Mouse (Mus musculus) neural tube, embryonic 11.5 days (tissue): Measurements from ENCODE around the gene BC067074. TPM values are rescaled to one million over a fixed set of nuclear protein-coding genes. Genes with fewer than 3 reads are reported as not detected.

Experiments used
- ATAC-seq: fragments of 200-750 bp; cut with Nextera tagmentation; 2 replicates; pipeline ENCODE4 v1.8.0; 2017; ENCODE audit warnings: moderate number of reproducible peaks, mild to moderate bottlenecking, moderate TSS enrichment, moderate library complexity; ENCODE audit not compliant: insufficient read depth, low FRiP score, low TSS enrichment
- DNase-seq: peaks from one replicate; pipeline ENCODE4 v3.0.0-alpha.2; 2015; ENCODE audit warnings: low spot score
- H3K27ac ChIP-seq: fragments of 300-500 bp; sonication (generic); 2 replicates; pipeline ENCODE4 v1.5.1; 2014; ENCODE audit warnings: low read depth, mild to moderate bottlenecking, low read length
- H3K27me3 ChIP-seq: fragments of 300-500 bp; sonication (generic); 2 replicates; pipeline ENCODE4 v1.6.1; 2014; ENCODE audit warnings: mild to moderate bottlenecking, low read length, mixed read lengths; ENCODE audit not compliant: control insufficient read depth, insufficient read depth
- H3K36me3 ChIP-seq: fragments of 300-500 bp; sonication (generic); 2 replicates; pipeline ENCODE4 v1.6.1; 2014; ENCODE audit warnings: mild to moderate bottlenecking, low read length, moderate library complexity, mixed read lengths; ENCODE audit not compliant: control insufficient read depth, insufficient read depth
- H3K4me1 ChIP-seq: fragments of 300-500 bp; sonication (generic); 2 replicates; pipeline ENCODE4 v1.6.1; 2014; ENCODE audit warnings: low read length, mixed read lengths; ENCODE audit not compliant: control insufficient read depth, insufficient read depth
- H3K4me2 ChIP-seq: fragments of 300-500 bp; sonication (generic); 2 replicates; pipeline ENCODE4 v1.6.1; 2014; ENCODE audit warnings: low read depth, mild to moderate bottlenecking, moderate library complexity
- H3K4me3 ChIP-seq: fragments of 300-500 bp; sonication (generic); 2 replicates; pipeline ENCODE4 v1.5.1; 2014; ENCODE audit warnings: low read depth, low read length
- H3K9ac ChIP-seq: fragments of 300-500 bp; sonication (generic); 2 replicates; pipeline ENCODE4 v1.6.1; 2014; ENCODE audit warnings: mild to moderate bottlenecking, low read length
- H3K9me3 ChIP-seq: fragments of 300-500 bp; sonication (generic); 2 replicates; pipeline ENCODE4 v1.6.1; 2016; ENCODE audit warnings: low read length; ENCODE audit not compliant: control insufficient read depth
- WGBS: fragments of 180-500 bp; shearing (Covaris S2); extraction: QIAGEN DNeasy Blood & Tissue Kit; methylation state at CpG from one replicate; pipeline ENCODE4 v1.1.7; 2014; 5-methylcytosine and 5-hydroxymethylcytosine counted together
- polyA plus RNA-seq: library from polyadenylated mRNA; unstranded; fragments of >200 nt; fragmentation: Nextera tagmentation; extraction: Ambion mirVana; gene quantifications from 2 replicates; pipeline ENCODE4 v1.2.1, GENCODE M21; 2014

BC067074 gene
- polyA plus RNA-seq, 1 experiment from 2014 or later: 2.1 TPM

DNA sequence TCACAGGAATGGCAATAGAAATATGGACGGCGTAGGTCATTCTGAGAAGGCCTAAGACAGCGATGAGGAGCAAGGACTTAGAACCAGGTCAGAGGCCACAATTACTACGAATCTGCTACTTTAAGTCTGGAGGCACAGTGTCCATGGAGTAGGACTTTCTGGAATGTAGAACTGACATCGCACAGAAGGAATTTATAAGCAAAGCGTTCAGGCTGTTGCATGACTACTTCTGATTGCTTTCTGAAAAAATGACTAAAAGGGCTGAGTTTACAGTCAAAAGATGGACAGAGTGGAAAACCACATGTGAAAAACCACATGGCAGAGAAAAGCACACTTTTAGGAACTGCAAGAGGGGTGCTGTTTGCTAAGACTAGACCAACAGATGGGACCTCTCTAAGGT, 110.7 kb downstream of the BC067074 start:
- ATAC-seq: no peak
- Histone ChIP-seq H3K36me3 (no peaks in the 10 kb centered on the region), H3K9me3 (no peaks in the 10 kb centered on the region), H3K4me1 (no peaks in the 10 kb centered on the region), H3K4me2 (no peak overlapping the region), H3K4me3 (no peak overlapping the region), H3K9ac (no peak overlapping the region), H3K27ac (no peak overlapping the region), H3K27me3 (no peaks in the 10 kb centered on the region)
- WGBS: 86% methylated on average over 6 of the region's 6 CpGs
- DNase-seq: no peak

DNA sequence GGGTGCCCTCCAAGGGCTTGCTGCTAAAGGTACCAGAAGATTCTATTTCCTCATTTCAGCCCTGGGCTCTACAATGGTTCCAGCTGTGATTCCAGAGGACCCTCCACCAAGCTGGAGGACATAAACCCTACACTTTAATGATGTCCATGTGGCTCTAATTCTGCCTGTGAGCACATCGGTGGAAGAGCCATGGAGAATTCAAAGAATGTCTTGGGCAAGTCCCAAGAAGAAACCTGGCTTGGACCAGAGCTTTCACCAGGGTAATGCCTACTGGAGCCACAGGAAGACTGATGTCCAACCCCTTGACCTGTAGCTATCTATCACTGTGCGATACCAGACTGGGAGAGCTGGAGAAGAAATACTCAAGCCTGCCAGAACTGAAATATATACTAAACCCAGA, 111.2 kb downstream of the BC067074 start:
- ATAC-seq (no peak), DNase-seq (no peak)
- WGBS: 70% methylated on average over 2 of the region's 2 CpGs
- Histone ChIP-seq H3K4me1 (no peaks in the 10 kb centered on the region), H3K9me3 (no peaks in the 10 kb centered on the region), H3K9ac (no peak overlapping the region), H3K27me3 (no peaks in the 10 kb centered on the region), H3K27ac (no peak overlapping the region), H3K4me3 (no peak overlapping the region), H3K4me2 (no peak overlapping the region), H3K36me3 (no peaks in the 10 kb centered on the region)

GRCm38 (mm10) chr13:113409941-113410340, 117.0 kb downstream of the BC067074 start:
- Histone ChIP-seq H3K27ac (no peak overlapping the region), H3K4me2 (no peak overlapping the region), H3K36me3 (no peaks in the 10 kb centered on the region), H3K9ac (no peak overlapping the region), H3K4me1 (no peaks in the 10 kb centered on the region), H3K4me3 (no peak overlapping the region), H3K27me3 (no peaks in the 10 kb centered on the region), H3K9me3 (no peaks in the 10 kb centered on the region)
- DNase-seq: peak; percentile 69
- WGBS: 30% methylated on average over 12 of the region's 12 CpGs
- no peak for ATAC-seq

GRCm38 (mm10) chr13:113415527-113415926, 122.6 kb downstream of the BC067074 start:
- H3K4me1 ChIP-seq: 0 out of 2 replicates have a peak, but pooled peaks cover 3% of the 10 kb centered on the region

DNA sequence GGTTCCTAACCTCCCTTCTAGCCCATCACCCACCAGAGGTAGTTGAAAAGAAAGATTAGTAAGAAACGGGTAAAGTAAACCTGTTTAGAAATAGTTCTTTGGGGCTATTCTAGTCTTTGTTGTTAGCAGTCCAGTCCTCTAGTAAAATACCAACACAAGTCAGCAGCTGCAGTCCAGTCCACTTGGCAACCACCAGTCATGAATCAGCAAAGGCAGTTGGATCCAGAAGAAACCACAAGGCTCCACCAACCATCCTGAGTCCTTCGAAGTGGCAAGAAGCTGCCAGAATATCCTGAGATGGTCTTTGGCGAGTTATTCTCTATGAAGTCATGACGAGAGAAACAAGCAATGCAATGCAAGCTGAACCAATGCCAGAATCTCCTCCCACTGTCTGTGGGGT, 124.0 kb downstream of the BC067074 start:
- no peak overlapping the region for H3K4me2 ChIP-seq
- no peaks in the 10 kb centered on the region for H3K36me3 ChIP-seq
- no peak overlapping the region for H3K9ac ChIP-seq
- DNase-seq: no peak
- H3K4me3 ChIP-seq: no peak overlapping the region
- H3K9me3 ChIP-seq: no peaks in the 10 kb centered on the region
- 90% methylated on average over 4 of the region's 4 CpGs for WGBS
- 0 out of 2 replicates have a peak, but pooled peaks cover 3% of the 10 kb centered on the region for H3K4me1 ChIP-seq
- H3K27ac ChIP-seq: no peak overlapping the region
- no peaks in the 10 kb centered on the region for H3K27me3 ChIP-seq
- ATAC-seq: no peak

More at GRCm38 (mm10) chr13:113415527-113415926, 122.6 kb downstream of the BC067074 start:
- DNase-seq (no peak), ATAC-seq (no peak)
- Histone ChIP-seq H3K9me3 (no peaks in the 10 kb centered on the region), H3K36me3 (no peaks in the 10 kb centered on the region), H3K27me3 (no peaks in the 10 kb centered on the region), H3K4me2 (no peak overlapping the region), H3K4me3 (no peak overlapping the region), H3K9ac (no peak overlapping the region), H3K27ac (no peak overlapping the region)
- 93% methylated on average over 7 of the region's 7 CpGs for WGBS

DNA sequence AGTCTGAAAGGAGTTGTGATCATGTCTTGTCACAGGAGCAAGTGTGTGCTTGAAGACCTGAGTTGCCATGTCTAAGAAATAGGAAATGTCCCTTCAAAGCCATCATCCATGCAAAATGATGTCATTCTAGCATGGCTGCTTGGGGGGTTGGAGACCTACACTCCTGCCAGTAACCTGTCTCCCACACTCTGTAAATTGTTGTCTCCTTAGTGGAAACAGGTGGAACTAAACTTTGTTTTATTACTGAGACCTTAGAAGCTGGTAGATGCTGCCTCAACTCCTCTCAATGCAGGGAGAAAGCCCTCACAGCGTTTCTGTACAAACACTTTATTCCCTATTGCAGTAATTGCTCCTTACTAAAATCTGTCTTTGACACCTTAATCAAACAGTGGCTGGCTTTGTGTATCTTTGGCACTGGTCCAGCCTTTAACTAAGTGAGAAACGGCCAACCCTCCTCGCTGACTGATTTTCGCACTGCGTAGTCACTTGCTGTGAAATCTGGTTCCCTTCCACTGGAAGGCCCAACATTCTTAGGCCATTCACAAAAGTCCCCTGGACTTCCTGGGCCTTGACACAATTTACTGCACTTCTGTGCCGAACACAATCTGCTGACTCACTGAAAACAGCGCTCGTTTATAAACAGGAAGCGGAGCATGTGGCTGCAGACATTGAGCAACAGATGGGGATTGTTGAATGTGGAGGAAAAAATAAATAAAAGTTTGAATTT, 125.0 kb downstream of the BC067074 start:
- no peak overlapping the region for H3K4me2 ChIP-seq
- DNase-seq (peak; percentile 16), ATAC-seq (peak; percentile 31; the same call in 1 of the 2 replicates)
- WGBS: 46% methylated on average over 9 of the region's 9 CpGs
- no peak overlapping the region for H3K4me3 ChIP-seq
- 0 out of 2 replicates have a peak, but pooled peaks cover 3% of the 10 kb centered on the region for H3K4me1 ChIP-seq
- no peaks in the 10 kb centered on the region for H3K9me3 ChIP-seq
- H3K36me3 ChIP-seq: no peaks in the 10 kb centered on the region
- no peak overlapping the region for H3K9ac ChIP-seq
- H3K27ac ChIP-seq: no peak overlapping the region
- no peaks in the 10 kb centered on the region for H3K27me3 ChIP-seq

- Histone ChIP-seq H3K9me3 (no peaks in the 10 kb centered on the region), H3K4me3 (no peak overlapping the region), H3K27ac (no peak overlapping the region), H3K4me1 (0 out of 2 replicates have a peak, but pooled peaks cover 3% of the 10 kb centered on the region), H3K4me2 (no peak overlapping the region), H3K27me3 (no peaks in the 10 kb centered on the region), H3K36me3 (no peaks in the 10 kb centered on the region), H3K9ac (no peak overlapping the region)
- 91% methylated on average over 3 of the region's 3 CpGs for WGBS
- no peak for DNase-seq
- no peak for ATAC-seq
Measured at GRCm38 (mm10) chr13:113418632-113419031, 125.7 kb downstream of the BC067074 start.

DNA sequence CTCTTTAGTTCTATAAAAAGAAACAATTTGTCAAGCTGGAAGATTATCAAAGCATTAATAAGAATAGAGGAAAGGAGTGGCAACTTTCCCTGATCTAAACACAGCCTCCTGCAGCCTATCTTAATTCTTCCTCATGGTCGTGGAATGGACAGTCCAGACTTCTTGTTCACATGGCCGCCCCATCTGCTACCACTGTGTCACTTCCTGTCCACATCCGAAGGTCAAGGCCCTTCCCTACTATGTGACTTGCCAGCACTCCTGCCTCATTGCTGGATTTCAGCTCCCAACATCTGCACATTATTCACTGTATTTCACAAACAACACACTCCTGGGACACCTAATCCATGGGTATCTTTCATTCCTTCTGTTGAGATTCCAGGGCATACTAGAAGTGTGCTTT, 128.5 kb downstream of the BC067074 start:
- Histone ChIP-seq H3K36me3 (no peaks in the 10 kb centered on the region), H3K9me3 (no peaks in the 10 kb centered on the region), H3K9ac (no peak overlapping the region), H3K4me3 (no peak overlapping the region), H3K27me3 (no peaks in the 10 kb centered on the region), H3K4me1 (0 out of 2 replicates have a peak, but pooled peaks cover 3% of the 10 kb centered on the region), H3K27ac (no peak overlapping the region), H3K4me2 (no peak overlapping the region)
- 75% methylated on average over 3 of the region's 3 CpGs for WGBS
- ATAC-seq (no peak), DNase-seq (no peak)

- no peaks in the 10 kb centered on the region for H3K9me3 ChIP-seq
- H3K36me3 ChIP-seq: no peaks in the 10 kb centered on the region
- no peak overlapping the region for H3K4me2 ChIP-seq
- 90% methylated on average over 7 of the region's 7 CpGs for WGBS
- no peak for DNase-seq
- H3K27me3 ChIP-seq: no peaks in the 10 kb centered on the region
- H3K4me1 ChIP-seq: no peaks in the 10 kb centered on the region
- no peak overlapping the region for H3K27ac ChIP-seq
- ATAC-seq: no peak
- H3K9ac ChIP-seq: no peak overlapping the region
- no peak overlapping the region for H3K4me3 ChIP-seq
Measured at GRCm38 (mm10) chr13:113423825-113424224, 130.9 kb downstream of the BC067074 start.
